Mouse (Mus musculus) left cerebral cortex, postnatal 10 days (tissue): ENCODE measurements around the gene Cldn10. TPM values are rescaled to one million over a fixed set of nuclear protein-coding genes. Genes with fewer than 3 reads are reported as not detected.
"Not testable (repeated sequence)": the region's sequence is repeated elsewhere in the genome, so short reads cannot be mapped to it uniquely, and the experiment has no call there.

Experiments
- DNase-seq, 2 experiments: peaks; one replicate each; pipeline ENCODE4 v3.0.0; 2021 to 2022; ENCODE audit warnings: low spot score in 2 of 2, mixed read lengths in 1 of 2; ENCODE audit errors: extremely low spot score in 1 of 2
- intact Hi-C: fragments of 180-260 bp; cut with DNase I; formaldehyde crosslinking; loops from one replicate; pipeline ENCODE4 v1.15.1; 2025
- total RNA-seq, 2 experiments: library from RNA; stranded (reverse); gene quantifications; 2 replicates each; pipeline ENCODE4 v1.2.3; 2021

Gene Cldn10
- total RNA-seq, 2 experiments from 2014 or later = 16.1 to 18.4 TPM

- no peak for DNase-seq
- intact Hi-C loops = no loop called here
These were observed 12.2 kb upstream of the Cldn10 start for GRCm38 (mm10) chr14:118775554-118775953.

- intact Hi-C loops = no loop called here
- DNase-seq = no peak
These were observed 11.3 kb upstream of the Cldn10 start for GRCm38 (mm10) chr14:118776372-118776771.

GRCm38 (mm10) chr14:118777478-118777877 lies 10.2 kb upstream of the Cldn10 start:
- intact Hi-C loops = no loop called here
- DNase-seq = no peak

GRCm38 (mm10) chr14:118781601-118782000 lies 6.1 kb upstream of the Cldn10 start:
- intact Hi-C loops = no loop called here
- DNase-seq = no peak

- intact Hi-C loops = no loop called here
These were observed 5.5 kb upstream of the Cldn10 start for GRCm38 (mm10) chr14:118782241-118782640.

GRCm38 (mm10) chr14:118783326-118783935 lies 4.3 kb upstream of the Cldn10 start:
- DNase-seq = no peak
- intact Hi-C loops = no loop called here

More at GRCm38 (mm10) chr14:118782241-118782640, 5.5 kb upstream of the Cldn10 start:
- no peak for DNase-seq

GRCm38 (mm10) chr14:118790217-118790616 lies 2.5 kb downstream of the Cldn10 start:
- no peak for DNase-seq
- intact Hi-C loops = loop anchor here (10.0 kb wide), 1 partner anchor 785 kb away; no protein-coding TSS in a partner anchor

- no peak for DNase-seq
- intact Hi-C loops = loop anchor here (10.0 kb wide), 1 partner anchor 788 kb away; no protein-coding TSS in a partner anchor
These were observed 5.2 kb downstream of the Cldn10 start for GRCm38 (mm10) chr14:118792957-118793356.

- intact Hi-C loops = loop anchor here (10.0 kb wide), 1 partner anchor 789 kb away; no protein-coding TSS in a partner anchor
These were observed 5.7 kb downstream of the Cldn10 start for GRCm38 (mm10) chr14:118793416-118793815.

GRCm38 (mm10) chr14:118794196-118794595 lies 6.5 kb downstream of the Cldn10 start:
- DNase-seq = no peak
- intact Hi-C loops = loop anchor here (10.0 kb wide), 1 partner anchor 789 kb away; no protein-coding TSS in a partner anchor

More at GRCm38 (mm10) chr14:118793416-118793815, 5.7 kb downstream of the Cldn10 start:
- no peak for DNase-seq

- intact Hi-C loops = loop anchor here (10.0 kb wide), 1 partner anchor 790 kb away; no protein-coding TSS in a partner anchor
- no peak for DNase-seq
These were observed 7.2 kb downstream of the Cldn10 start for GRCm38 (mm10) chr14:118794893-118795292.

GRCm38 (mm10) chr14:118795915-118796693 lies 8.4 kb downstream of the Cldn10 start:
- no peak for DNase-seq
- intact Hi-C loops = loop anchor here (10.0 kb wide), 1 partner anchor 791 kb away; no protein-coding TSS in a partner anchor

- intact Hi-C loops = loop anchor here (10.0 kb wide), 1 partner anchor 792 kb away; no protein-coding TSS in a partner anchor
- DNase-seq = no peak
These were observed 9.0 kb downstream of the Cldn10 start for GRCm38 (mm10) chr14:118796694-118797058.

- DNase-seq = no peak
- intact Hi-C loops = loop anchor here (10.0 kb wide), 1 partner anchor 792 kb away; no protein-coding TSS in a partner anchor
These were observed 9.6 kb downstream of the Cldn10 start for GRCm38 (mm10) chr14:118797270-118797669.

- intact Hi-C loops = loop anchor here (10.0 kb wide), 1 partner anchor 795 kb away; no protein-coding TSS in a partner anchor
- DNase-seq = no peak
These were observed 12.2 kb downstream of the Cldn10 start for GRCm38 (mm10) chr14:118799918-118800317.

GRCm38 (mm10) chr14:118803936-118804335 lies 16.2 kb downstream of the Cldn10 start:
- DNase-seq = no peak
- intact Hi-C loops = no loop called here

- no peak for DNase-seq
- intact Hi-C loops = no loop called here
These were observed 16.6 kb downstream of the Cldn10 start for GRCm38 (mm10) chr14:118804351-118804750.

- intact Hi-C loops = no loop called here
- DNase-seq = no peak
These were observed 19.9 kb downstream of the Cldn10 start for GRCm38 (mm10) chr14:118807653-118808052.

- intact Hi-C loops, DNase-seq: not testable (repeated sequence)
These were observed 20.5 kb downstream of the Cldn10 start for GRCm38 (mm10) chr14:118808183-118808582.

- no peak for DNase-seq
- intact Hi-C loops = no loop called here
These were observed 22.0 kb downstream of the Cldn10 start for GRCm38 (mm10) chr14:118809686-118810085.
